Mouse (Mus musculus): Measurements from ENCODE around the gene Armc8. TPM values are rescaled to one million over a fixed set of nuclear protein-coding genes. Genes with fewer than 3 reads are reported as not detected.

Armc8 gene
- polyA plus RNA-seq, 1 experiment, result 10.4 TPM

DNA sequence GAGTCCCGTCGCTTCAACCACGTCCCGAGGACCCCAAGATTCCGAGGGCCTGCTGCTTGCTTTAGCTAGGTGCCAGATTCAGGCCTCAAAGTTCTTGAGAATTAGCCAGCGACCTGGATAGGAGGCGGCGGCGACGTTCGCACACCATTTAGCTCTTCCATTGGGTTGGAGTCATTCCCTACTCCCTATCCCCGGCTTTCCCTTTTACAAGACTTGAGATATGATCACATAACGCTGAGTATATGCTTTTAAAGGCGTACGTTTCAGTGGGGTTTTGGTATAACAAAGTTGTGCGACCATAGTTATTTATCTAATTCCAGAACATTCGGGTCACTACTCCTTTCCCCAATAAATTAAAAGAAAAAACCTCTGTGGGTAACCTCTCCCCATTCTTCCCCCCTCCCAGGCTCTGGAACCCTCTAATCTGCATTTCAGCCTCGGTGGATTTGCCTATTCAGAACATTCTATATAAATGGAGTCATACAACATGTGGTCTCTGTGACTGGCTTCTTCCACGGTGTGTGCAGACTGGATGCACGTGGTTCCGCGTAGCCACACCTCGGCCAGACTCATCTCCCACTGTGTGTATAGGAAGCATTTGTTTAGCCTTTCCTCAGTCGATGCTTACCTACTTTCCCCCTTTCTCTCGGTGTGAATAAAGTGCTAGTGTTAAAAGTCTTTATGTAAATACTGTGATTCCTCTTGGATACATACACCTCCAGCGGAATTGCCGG lies 131.5 kb downstream of the Armc8 start, which contains the start of gene Mras:
Gene Mras, minus strand, starts transcription at position 351 of the 734 bp plus-strand sequence.
- TF ChIP-seq REST (IDR thresholded peaks at IDR 0.05; ENCODE audit: insufficient read depth, insufficient read length) (no peak), E2F4 (IDR thresholded peaks at IDR 0.05; ENCODE audit: insufficient read depth) (no peak), POLR2A (IDR thresholded peaks at IDR 0.05; ENCODE audit: insufficient read length, low read depth) (no peak), TCF12 (IDR thresholded peaks at IDR 0.05; ENCODE audit: insufficient read depth, poor library complexity, severe bottlenecking) (no peak), POLR2AphosphoS2 (IDR thresholded peaks at IDR 0.05; ENCODE audit: insufficient read length, low read depth) (no peak), SRF (IDR thresholded peaks at IDR 0.05; ENCODE audit: control insufficient read depth, insufficient read length, low read depth) (no peak), CEBPB (IDR thresholded peaks at IDR 0.05; ENCODE audit: insufficient read depth, poor library complexity, severe bottlenecking) (no peak), TCF3 (IDR thresholded peaks at IDR 0.05; ENCODE audit: insufficient read length, low read depth) (no peak), USF1 (IDR thresholded peaks at IDR 0.05; ENCODE audit: low read depth) (no peak), MYOG (IDR thresholded peaks at IDR 0.05; ENCODE audit: control insufficient read depth in 1 of 3, insufficient read depth in 1 of 3, insufficient read length in 2 of 3, low read depth in 2 of 3) (no peak), MYOD1 (IDR thresholded peaks at IDR 0.05; ENCODE audit: control insufficient read depth in 1 of 3, insufficient read length in 2 of 3, low read depth in 2 of 3) (no peak), MAX (IDR thresholded peaks at IDR 0.05; ENCODE audit: low read depth) (no peak)
- H3K79me2 ChIP-seq (ENCODE audit: control insufficient read depth, insufficient read depth), result peaks cover 2% of the 10 kb centered on the region

DNA sequence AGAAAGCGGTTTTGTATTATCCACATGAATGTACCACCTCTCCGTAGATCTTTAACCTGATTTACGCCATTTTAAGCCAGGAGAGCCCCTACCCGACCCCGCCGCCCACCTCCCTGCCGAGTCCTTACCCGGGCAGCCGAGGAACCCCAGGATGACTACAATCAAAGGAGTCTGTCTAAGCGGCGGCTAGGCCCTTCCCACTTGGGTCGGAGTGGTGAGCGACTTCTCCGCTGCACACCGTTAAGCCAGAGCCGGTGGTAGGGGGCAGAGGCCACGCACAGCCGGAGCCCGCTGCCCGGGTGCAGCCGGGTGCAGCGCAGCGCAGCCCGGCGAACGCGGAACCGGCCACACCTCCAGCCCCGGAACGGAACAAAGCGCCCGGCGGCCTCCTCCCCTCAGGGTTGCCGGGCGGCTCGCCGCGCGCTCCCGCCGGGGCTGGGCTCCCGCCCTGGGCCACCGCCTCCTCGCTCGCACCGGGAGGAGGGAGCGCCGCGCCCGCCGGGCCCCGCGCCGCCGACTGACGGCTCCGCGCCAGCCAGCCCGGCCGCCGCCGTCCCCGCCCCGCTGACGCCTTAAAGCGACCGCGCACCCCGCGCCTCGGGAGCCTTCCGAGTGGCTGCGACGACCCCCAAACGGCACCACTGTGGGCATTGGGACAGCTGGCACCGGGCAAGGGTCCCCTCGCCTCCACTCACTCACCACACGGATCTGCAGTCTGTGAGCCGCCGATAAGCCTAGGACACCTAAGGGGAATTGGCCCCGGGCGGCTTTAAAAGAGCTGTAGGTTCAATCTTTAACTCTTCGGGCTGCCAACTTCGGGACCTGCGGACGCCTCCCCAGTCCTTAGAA lies 132.3 kb downstream of the Armc8 start:
- no peak for TF ChIP-seq E2F4 (IDR thresholded peaks at IDR 0.05; ENCODE audit: insufficient read depth)
- TF ChIP-seq USF1 (IDR thresholded peaks at IDR 0.05; ENCODE audit: low read depth), result no peak
- TF ChIP-seq REST (IDR thresholded peaks at IDR 0.05; ENCODE audit: insufficient read depth, insufficient read length), result no peak
- no peak for TF ChIP-seq MYOG (IDR thresholded peaks at IDR 0.05; ENCODE audit: control insufficient read depth in 1 of 3, insufficient read depth in 1 of 3, insufficient read length in 2 of 3, low read depth in 2 of 3)
- no peak for TF ChIP-seq SRF (IDR thresholded peaks at IDR 0.05; ENCODE audit: control insufficient read depth, insufficient read length, low read depth)
- no peak for TF ChIP-seq TCF12 (IDR thresholded peaks at IDR 0.05; ENCODE audit: insufficient read depth, poor library complexity, severe bottlenecking)
- no peak for TF ChIP-seq CEBPB (IDR thresholded peaks at IDR 0.05; ENCODE audit: insufficient read depth, poor library complexity, severe bottlenecking)
- peak; percentile 1 for TF ChIP-seq TCF3 (IDR thresholded peaks at IDR 0.05; ENCODE audit: insufficient read length, low read depth)
- TF ChIP-seq MYOD1 (IDR thresholded peaks at IDR 0.05; ENCODE audit: control insufficient read depth in 1 of 3, insufficient read length in 2 of 3, low read depth in 2 of 3), result no peak
- TF ChIP-seq POLR2AphosphoS2 (IDR thresholded peaks at IDR 0.05; ENCODE audit: insufficient read length, low read depth), result peak; percentile 15
- peak; percentile 64 for TF ChIP-seq POLR2A (IDR thresholded peaks at IDR 0.05; ENCODE audit: insufficient read length, low read depth)
- no peak for TF ChIP-seq MAX (IDR thresholded peaks at IDR 0.05; ENCODE audit: low read depth)
- no peaks in the 10 kb centered on the region for H3K27me3 ChIP-seq (ENCODE audit: control insufficient read depth, insufficient read depth, insufficient read length)
- no peaks in the 10 kb centered on the region for H3K36me3 ChIP-seq (ENCODE audit: control insufficient read depth, insufficient read depth)
- peak overlapping the region; percentile 57 for H3K4me3 ChIP-seq
- H3ac ChIP-seq (ENCODE audit: control insufficient read depth, insufficient read length), result peak overlapping the region; percentile 90
- H3K4me2 ChIP-seq (ENCODE audit: low read depth), result peak overlapping the region; percentile 92
- peaks cover 2% of the 10 kb centered on the region for H3K79me2 ChIP-seq (ENCODE audit: control insufficient read depth, insufficient read depth)

More for the DNA sequence above, 131.5 kb downstream of the Armc8 start, which contains the start of gene Mras:
- H3K4me3 ChIP-seq, result peak within 1 kb of the TSS; percentile 57
- H3K4me2 ChIP-seq (ENCODE audit: low read depth), result peak within 1 kb of the TSS; percentile 92
- H3ac ChIP-seq (ENCODE audit: control insufficient read depth, insufficient read length), result peak within 1 kb of the TSS; percentile 90
- H3K36me3 ChIP-seq (ENCODE audit: control insufficient read depth, insufficient read depth), result no peaks in the 10 kb centered on the region
- no peaks in the 10 kb centered on the region for H3K27me3 ChIP-seq (ENCODE audit: control insufficient read depth, insufficient read depth, insufficient read length)

DNA sequence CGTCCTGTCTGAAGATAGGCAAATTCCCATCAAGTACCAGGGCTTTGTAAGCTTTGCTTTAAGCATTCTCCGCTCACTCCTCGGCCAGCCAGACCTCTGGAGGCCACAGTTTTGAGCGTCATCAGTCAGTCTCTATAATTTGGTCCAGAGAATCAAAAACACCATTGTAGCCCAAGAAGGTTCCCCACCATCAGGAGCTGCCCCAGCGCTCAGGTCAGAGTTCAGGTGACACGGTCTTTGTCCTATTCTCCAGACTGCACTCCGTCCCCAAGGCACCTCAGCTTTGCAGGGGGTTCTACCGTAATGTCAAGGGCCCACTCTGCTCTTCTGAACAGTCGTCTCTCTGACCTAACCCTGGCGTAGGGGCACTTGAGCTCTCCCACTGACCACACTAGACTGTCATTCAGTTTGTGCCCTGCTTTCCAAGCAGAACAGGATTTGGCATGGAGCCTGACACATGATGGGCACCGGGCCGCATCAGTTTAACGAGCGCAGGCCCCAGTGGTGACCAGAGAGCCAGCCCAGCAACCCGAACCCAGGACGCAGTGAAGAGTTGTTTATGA lies 133.0 kb downstream of the Armc8 start:
- H3ac ChIP-seq (ENCODE audit: control insufficient read depth, insufficient read length), result peak overlapping the region; percentile 90
- H3K4me3 ChIP-seq, result peak overlapping the region; percentile 57
- TF ChIP-seq MAX (IDR thresholded peaks at IDR 0.05; ENCODE audit: low read depth), result no peak
- no peak for TF ChIP-seq CEBPB (IDR thresholded peaks at IDR 0.05; ENCODE audit: insufficient read depth, poor library complexity, severe bottlenecking)
- no peak for TF ChIP-seq REST (IDR thresholded peaks at IDR 0.05; ENCODE audit: insufficient read depth, insufficient read length)
- no peak for TF ChIP-seq SRF (IDR thresholded peaks at IDR 0.05; ENCODE audit: control insufficient read depth, insufficient read length, low read depth)
- no peak for TF ChIP-seq TCF3 (IDR thresholded peaks at IDR 0.05; ENCODE audit: insufficient read length, low read depth)
- no peak for TF ChIP-seq POLR2A (IDR thresholded peaks at IDR 0.05; ENCODE audit: insufficient read length, low read depth)
- no peak for TF ChIP-seq USF1 (IDR thresholded peaks at IDR 0.05; ENCODE audit: low read depth)
- TF ChIP-seq MYOG (IDR thresholded peaks at IDR 0.05; ENCODE audit: control insufficient read depth in 1 of 3, insufficient read depth in 1 of 3, insufficient read length in 2 of 3, low read depth in 2 of 3), result no peak
- TF ChIP-seq POLR2AphosphoS2 (IDR thresholded peaks at IDR 0.05; ENCODE audit: insufficient read length, low read depth), result no peak
- H3K79me2 ChIP-seq (ENCODE audit: control insufficient read depth, insufficient read depth), result peaks cover 2% of the 10 kb centered on the region
- peak overlapping the region; percentile 78 for H3K4me2 ChIP-seq (ENCODE audit: low read depth)
- H3K27me3 ChIP-seq (ENCODE audit: control insufficient read depth, insufficient read depth, insufficient read length), result no peaks in the 10 kb centered on the region
- H3K36me3 ChIP-seq (ENCODE audit: control insufficient read depth, insufficient read depth), result no peaks in the 10 kb centered on the region
